In genomic region chr16:88087280-88087679, GRCm38 (mm10) we compare ENCODE assay signal across 17 mouse cellular contexts.
A peak's percentile ranks its signal among the peaks of the same experiment; 100 is the strongest.
DNase-seq lines count a peak whose midpoint lies in the region; ATAC-seq and TF ChIP-seq lines count a peak whose summit lies in the region.
"Had no signal": no experiment of that assay in that cellular context is flagged by ENCODE, and none has a peak within 500 bp of the region (broad histone marks: within the 10 kb centered on the region; RNA-seq: fewer than 3 reads in every experiment).

No protein-coding gene starts in this region.

- H3K27ac ChIP-seq in hindbrain, embryonic 12.5 days = no peak overlapping the region
- H3K27ac ChIP-seq in hindbrain, embryonic 11.5 days (ENCODE audit: low read depth, low read length) = no peak overlapping the region
- no peak overlapping the region for H3K27ac ChIP-seq in forebrain, postnatal 0 days (ENCODE audit: low read depth, low read length)
- H3K27ac ChIP-seq in neural tube, embryonic 15.5 days (replicated peaks) = no peak overlapping the region
- H3K27ac ChIP-seq: macrophage had no signal

- no peak overlapping the region for H3K4me2 ChIP-seq in hindbrain, embryonic 12.5 days (replicated peaks)
- no peak overlapping the region for H3K4me2 ChIP-seq in hindbrain, embryonic 11.5 days (replicated peaks; ENCODE audit: low read depth, low read length)
- H3K4me2 ChIP-seq in forebrain, postnatal 0 days (ENCODE audit: low read depth) = no peak overlapping the region
- no peak overlapping the region for H3K4me2 ChIP-seq in neural tube, embryonic 15.5 days
- H3K4me2 ChIP-seq: heart, embryonic 11.5 days; lung, embryonic 14.5 days had no signal

- no peaks in the 10 kb centered on the region for H3K4me1 ChIP-seq in hindbrain, embryonic 12.5 days
- H3K4me1 ChIP-seq in hindbrain, embryonic 11.5 days (replicated peaks; ENCODE audit: control insufficient read depth, insufficient read depth, low read length) = no peaks in the 10 kb centered on the region
- H3K4me1 ChIP-seq in forebrain, postnatal 0 days (ENCODE audit: insufficient read depth) = no peaks in the 10 kb centered on the region
- H3K4me1 ChIP-seq in neural tube, embryonic 15.5 days = peaks cover 5% of the 10 kb centered on the region; the same call in 1 of the 2 replicates

- H3K4me3 ChIP-seq in hindbrain, embryonic 12.5 days = no peak overlapping the region
- H3K4me3 ChIP-seq in hindbrain, embryonic 11.5 days (ENCODE audit: low read depth, low read length) = no peak overlapping the region
- no peak overlapping the region for H3K4me3 ChIP-seq in forebrain, postnatal 0 days (ENCODE audit: low read depth, low read length)
- H3K4me3 ChIP-seq in neural tube, embryonic 15.5 days (replicated peaks) = no peak overlapping the region
- H3K4me3 ChIP-seq: myocyte had no signal

- no peaks in the 10 kb centered on the region for H3K36me3 ChIP-seq in hindbrain, embryonic 12.5 days
- no peaks in the 10 kb centered on the region for H3K36me3 ChIP-seq in hindbrain, embryonic 11.5 days (ENCODE audit: control insufficient read depth, insufficient read depth, low read length)
- H3K36me3 ChIP-seq in forebrain, postnatal 0 days (ENCODE audit: insufficient read depth) = no peaks in the 10 kb centered on the region
- no peaks in the 10 kb centered on the region for H3K36me3 ChIP-seq in neural tube, embryonic 15.5 days
- H3K36me3 ChIP-seq: G1E had no signal

- peak; percentile 58; the same call in 1 of the 2 replicates for ATAC-seq in hindbrain, embryonic 12.5 days (ENCODE audit: low FRiP score)
- ATAC-seq in hindbrain, embryonic 11.5 days (ENCODE audit: low FRiP score) = no peak
- no peak for ATAC-seq in forebrain, postnatal 0 days
- ATAC-seq in neural tube, embryonic 15.5 days (ENCODE audit: low FRiP score) = peak; percentile 57; the same call in 1 of the 2 replicates
- ATAC-seq: intestine, postnatal 0 days had no signal

- H3K9me3 ChIP-seq in hindbrain, embryonic 12.5 days (replicated peaks) = no peaks in the 10 kb centered on the region
- H3K9me3 ChIP-seq in hindbrain, embryonic 11.5 days (ENCODE audit: control insufficient read depth, low read length) = no peaks in the 10 kb centered on the region
- H3K9me3 ChIP-seq in forebrain, postnatal 0 days (ENCODE audit: low read length) = no peaks in the 10 kb centered on the region
- no peaks in the 10 kb centered on the region for H3K9me3 ChIP-seq in neural tube, embryonic 15.5 days (replicated peaks)

- DNase-seq in hindbrain, embryonic 11.5 days (ENCODE audit: low spot score) = no peak
- peak; percentile 4 for DNase-seq in retina, postnatal 1 day
- DNase-seq in retina, embryonic 14.5 days (ENCODE audit: low spot score) = no peak
- DNase-seq in forebrain, postnatal 0 days = peak; percentile 15
- no peak for DNase-seq in testis, postnatal 10 days (ENCODE audit: low spot score)
- DNase-seq: adrenal gland, adult 8-10 months; gastrocnemius, postnatal 14 days; heart, postnatal 36 days; kidney, postnatal 14 days; lung, embryonic 14.5 days had no signal

- 54% methylated on average over 7 of the region's 7 CpGs for WGBS in hindbrain, embryonic 12.5 days
- 77% methylated on average over 7 of the region's 7 CpGs for WGBS in hindbrain, embryonic 11.5 days
- 46% methylated on average over 7 of the region's 7 CpGs for WGBS in forebrain, postnatal 0 days
- 39% methylated on average over 7 of the region's 7 CpGs for WGBS in neural tube, embryonic 15.5 days

- H3K9ac ChIP-seq in hindbrain, embryonic 12.5 days = no peak overlapping the region
- H3K9ac ChIP-seq in hindbrain, embryonic 11.5 days (ENCODE audit: low read depth, low read length) = no peak overlapping the region
- H3K9ac ChIP-seq in forebrain, postnatal 0 days = no peak overlapping the region
- H3K9ac ChIP-seq in neural tube, embryonic 15.5 days (replicated peaks) = no peak overlapping the region
- H3K9ac ChIP-seq: lung, embryonic 14.5 days had no signal

- H3K27me3 ChIP-seq in hindbrain, embryonic 12.5 days = no peaks in the 10 kb centered on the region
- no peaks in the 10 kb centered on the region for H3K27me3 ChIP-seq in hindbrain, embryonic 11.5 days (ENCODE audit: control insufficient read depth, insufficient read depth, low read length)
- no peaks in the 10 kb centered on the region for H3K27me3 ChIP-seq in forebrain, postnatal 0 days (ENCODE audit: insufficient read depth, low read length)
- H3K27me3 ChIP-seq in neural tube, embryonic 15.5 days (replicated peaks) = no peaks in the 10 kb centered on the region

- TF ChIP-seq CTCF in forebrain, postnatal 0 days (IDR thresholded peaks at IDR 0.05; ENCODE audit: low read depth) = no peak

Comparison
In these comparisons a context has a peak if more than half of its experiments do, and no peak if none do; other contexts are left out.
1. ATAC-seq: peak in hindbrain, embryonic 12.5 days (single experiment) and neural tube, embryonic 15.5 days (single experiment); none in hindbrain, embryonic 11.5 days (single experiment) and forebrain, postnatal 0 days (single experiment).
2. DNase-seq: peak in retina, postnatal 1 day (single experiment) and forebrain, postnatal 0 days (single experiment); none in hindbrain, embryonic 11.5 days (single experiment), retina, embryonic 14.5 days (single experiment) and testis, postnatal 10 days (single experiment).